Mouse (Mus musculus) heart, postnatal 14 days (tissue): ENCODE data around the gene Adora1. TPM values are rescaled to one million over a fixed set of nuclear protein-coding genes. Genes with fewer than 3 reads are reported as not detected.

Experiments
- DNase-seq, 2 experiments: peaks; one replicate each; pipeline ENCODE4 v3.0.0; 2021 to 2022
- intact Hi-C: fragments of 180-260 bp; cut with DNase I; formaldehyde crosslinking; loops from one replicate; pipeline ENCODE4 v1.15.1; 2025
- total RNA-seq, 2 experiments: library from RNA; stranded (reverse); gene quantifications; 2 replicates each; pipeline ENCODE4 v1.2.3; 2021

The Adora1 gene
- total RNA-seq, 2 experiments from 2014 or later = 20.3 to 23.0 TPM

GRCm38 (mm10) chr1:134221172-134221571 is 14.1 kb downstream of the Adora1 start:
- intact Hi-C loops = no loop called here
- DNase-seq = no peak

GRCm38 (mm10) chr1:134219608-134220007 is 15.6 kb downstream of the Adora1 start:
- intact Hi-C loops = no loop called here
- DNase-seq = no peak

- intact Hi-C loops = no loop called here
These were observed 17.3 kb downstream of the Adora1 start for GRCm38 (mm10) chr1:134217942-134218341.

GRCm38 (mm10) chr1:134217028-134217481 is 18.2 kb downstream of the Adora1 start:
- intact Hi-C loops = no loop called here
- DNase-seq = peak in 1 of 2 experiments; percentile 36

More at GRCm38 (mm10) chr1:134217942-134218341, 17.3 kb downstream of the Adora1 start:
- DNase-seq = no peak

- DNase-seq = no peak
- intact Hi-C loops = no loop called here
These were observed 18.6 kb downstream of the Adora1 start for GRCm38 (mm10) chr1:134216629-134216971.

GRCm38 (mm10) chr1:134215751-134216628 is 19.2 kb downstream of the Adora1 start:
- intact Hi-C loops = no loop called here
- no peak for DNase-seq

- no peak for DNase-seq
- intact Hi-C loops = no loop called here
These were observed 20.2 kb downstream of the Adora1 start for GRCm38 (mm10) chr1:134215059-134215458.

GRCm38 (mm10) chr1:134213405-134213804 is 21.8 kb downstream of the Adora1 start:
- peak in 1 of 2 experiments; percentile 29 for DNase-seq
- intact Hi-C loops = no loop called here

- intact Hi-C loops = no loop called here
- no peak for DNase-seq
These were observed 22.9 kb downstream of the Adora1 start for GRCm38 (mm10) chr1:134212351-134212750.

GRCm38 (mm10) chr1:134211631-134212030 is 23.6 kb downstream of the Adora1 start:
- no peak for DNase-seq
- intact Hi-C loops = no loop called here

GRCm38 (mm10) chr1:134211043-134211442 is 24.2 kb downstream of the Adora1 start:
- intact Hi-C loops = no loop called here
- no peak for DNase-seq

GRCm38 (mm10) chr1:134210179-134210755 is 25.0 kb downstream of the Adora1 start:
- intact Hi-C loops = no loop called here
- DNase-seq = no peak

- intact Hi-C loops = no loop called here
- DNase-seq = no peak
These were observed 29.1 kb downstream of the Adora1 start for GRCm38 (mm10) chr1:134206085-134206484.

- intact Hi-C loops = no loop called here
- peak; percentile 34 to 57 for DNase-seq
These were observed 29.8 kb downstream of the Adora1 start for GRCm38 (mm10) chr1:134205296-134206018.

- intact Hi-C loops = no loop called here
- DNase-seq = no peak
These were observed 31.0 kb downstream of the Adora1 start for GRCm38 (mm10) chr1:134204230-134204629.

GRCm38 (mm10) chr1:134201751-134202420 is 33.3 kb downstream of the Adora1 start:
- intact Hi-C loops = loop anchor here (2.0 kb wide), 1 partner anchor 49 kb away; no protein-coding TSS in a partner anchor
- DNase-seq = peak; percentile 71 to 78

GRCm38 (mm10) chr1:134200998-134201686 is 34.1 kb downstream of the Adora1 start:
- no peak for DNase-seq
- intact Hi-C loops = loop anchor here (2.0 kb wide), 1 partner anchor 48 kb away; no protein-coding TSS in a partner anchor

GRCm38 (mm10) chr1:134200481-134200880 is 34.8 kb downstream of the Adora1 start:
- intact Hi-C loops = loop anchor here (2.0 kb wide), 1 partner anchor 48 kb away; no protein-coding TSS in a partner anchor

GRCm38 (mm10) chr1:134198197-134198995 is 36.8 kb downstream of the Adora1 start:
- intact Hi-C loops = loop anchor here (2.0 kb wide), 1 partner anchor 38 kb away; no protein-coding TSS in a partner anchor
- DNase-seq = no peak

More at GRCm38 (mm10) chr1:134200481-134200880, 34.8 kb downstream of the Adora1 start:
- DNase-seq = no peak
